Mouse (Mus musculus): Measurements from ENCODE around the gene Plekhb1. TPM values are rescaled to one million over a fixed set of nuclear protein-coding genes. Genes with fewer than 3 reads are reported as not detected.
A peak's percentile ranks its signal among the peaks of the same experiment; 100 is the strongest.

Plekhb1 gene
- polyA plus RNA-seq, 2 experiments = 4.9 TPM

DNA sequence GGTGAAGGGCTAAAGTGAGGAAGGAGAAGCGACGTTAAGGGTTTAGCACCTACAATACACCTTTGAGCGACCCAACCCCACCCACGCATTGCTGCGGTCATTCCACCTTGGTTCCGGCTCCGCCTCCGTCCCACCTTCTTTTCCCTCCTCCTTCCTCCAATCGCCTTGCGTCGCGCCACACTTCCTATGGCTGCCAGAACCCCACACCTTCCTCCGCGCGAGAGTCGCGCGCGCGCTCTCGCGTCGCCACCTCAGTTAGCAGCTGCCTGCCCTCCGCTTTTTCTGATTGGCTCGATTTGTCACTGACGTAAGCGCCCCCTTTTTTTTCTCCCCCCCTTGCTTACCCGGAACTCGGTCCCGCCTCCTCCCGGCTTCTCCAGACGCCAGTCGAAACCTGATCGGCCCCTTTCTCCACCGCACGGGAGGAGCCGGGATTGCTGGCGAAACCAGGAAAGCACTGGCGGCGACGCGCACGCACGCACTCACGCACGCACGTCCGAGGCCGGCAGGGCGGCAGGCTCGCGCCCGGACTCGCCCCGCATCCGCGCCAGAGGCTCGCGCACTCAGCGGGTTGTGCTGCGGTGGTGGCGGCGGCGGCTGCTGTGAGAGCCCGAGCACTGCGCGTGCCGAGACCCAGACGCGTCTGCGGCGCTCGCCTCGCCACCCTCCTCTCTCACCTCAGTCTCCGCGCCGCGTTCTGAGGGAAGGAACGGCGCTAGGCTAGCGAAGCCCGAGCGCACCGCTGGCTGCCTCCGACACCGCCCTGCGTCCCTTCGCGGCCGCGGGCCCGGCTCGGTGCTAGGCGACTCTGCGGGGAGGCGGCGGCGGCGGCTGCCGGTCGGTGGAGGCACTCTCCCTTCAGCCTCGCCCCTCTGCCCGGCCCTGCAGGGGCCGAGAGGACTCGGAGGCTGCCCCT, 54.7 kb downstream of the Plekhb1 start, which contains the start of gene Rab6a:
Gene Rab6a (plus strand): TSS at position 197 of the 916 bp plus-strand sequence.
- ATAC-seq (ENCODE audit: low FRiP score, low read depth) (peak; percentile 96), DNase-seq (ENCODE audit: low spot score) (peak; percentile 99)
- Histone ChIP-seq H3K9ac (ENCODE audit: low read depth, low read length, severe bottlenecking) (peak within 1 kb of the TSS; percentile 96), H3K27me3 (ENCODE audit: control insufficient read depth, insufficient read depth, low read length) (no peaks in the 10 kb centered on the region), H3K4me2 (replicated peaks; ENCODE audit: low read depth, low read length, severe bottlenecking) (peak within 1 kb of the TSS; percentile 72), H3K9me3 (ENCODE audit: control insufficient read depth, low read length) (no peaks in the 10 kb centered on the region), H3K4me3 (replicated peaks; ENCODE audit: low read length) (peak within 1 kb of the TSS; percentile 96), H3K4me1 (ENCODE audit: control insufficient read depth, insufficient read depth, low read length) (peaks cover 9% of the 10 kb centered on the region; the same call in 1 of the 2 replicates), H3K36me3 (ENCODE audit: control insufficient read depth, insufficient read depth, low read length) (no peaks in the 10 kb centered on the region), H3K27ac (replicated peaks; ENCODE audit: low read depth, low read length) (peak within 1 kb of the TSS; percentile 98)
- TF ChIP-seq POLR2A (IDR thresholded peaks at IDR 0.05; ENCODE audit: borderline replicate concordance, extremely low read depth, insufficient read depth, insufficient read length) = peak; percentile 66; the same call in 1 of the 2 replicates
- 5% methylated on average over 53 of the region's 105 CpGs for WGBS

GRCm38 (mm10) chr7:100600211-100600610, 62.0 kb downstream of the Plekhb1 start:
- DNase-seq (ENCODE audit: low spot score) (no peak), ATAC-seq (ENCODE audit: low FRiP score, low read depth) (no peak)
- H3K36me3 ChIP-seq (ENCODE audit: control insufficient read depth, insufficient read depth, low read length) = no peaks in the 10 kb centered on the region
- H3K9me3 ChIP-seq (ENCODE audit: control insufficient read depth, low read length) = no peaks in the 10 kb centered on the region
- no peak overlapping the region for H3K4me2 ChIP-seq (replicated peaks; ENCODE audit: low read depth, low read length, severe bottlenecking)
- H3K27ac ChIP-seq (replicated peaks; ENCODE audit: low read depth, low read length) = no peak overlapping the region
- H3K27me3 ChIP-seq (ENCODE audit: control insufficient read depth, insufficient read depth, low read length) = no peaks in the 10 kb centered on the region
- no peak overlapping the region for H3K9ac ChIP-seq (ENCODE audit: low read depth, low read length, severe bottlenecking)
- TF ChIP-seq POLR2A (IDR thresholded peaks at IDR 0.05; ENCODE audit: borderline replicate concordance, extremely low read depth, insufficient read depth, insufficient read length) = no peak
- H3K4me1 ChIP-seq (ENCODE audit: control insufficient read depth, insufficient read depth, low read length) = no peaks in the 10 kb centered on the region
- H3K4me3 ChIP-seq (replicated peaks; ENCODE audit: low read length) = no peak overlapping the region
- WGBS = 79% methylated on average over 5 of the region's 5 CpGs

- no peaks in the 10 kb centered on the region for H3K9me3 ChIP-seq (ENCODE audit: control insufficient read depth, low read length)
- no peak for TF ChIP-seq POLR2A (IDR thresholded peaks at IDR 0.05; ENCODE audit: borderline replicate concordance, extremely low read depth, insufficient read depth, insufficient read length)
Measured at GRCm38 (mm10) chr7:100593349-100593748, 68.9 kb downstream of the Plekhb1 start.

More at GRCm38 (mm10) chr7:100593349-100593748, 68.9 kb downstream of the Plekhb1 start:
- Histone ChIP-seq H3K27ac (replicated peaks; ENCODE audit: low read depth, low read length) (no peak overlapping the region), H3K4me2 (replicated peaks; ENCODE audit: low read depth, low read length, severe bottlenecking) (no peak overlapping the region), H3K4me1 (ENCODE audit: control insufficient read depth, insufficient read depth, low read length) (no peaks in the 10 kb centered on the region), H3K27me3 (ENCODE audit: control insufficient read depth, insufficient read depth, low read length) (no peaks in the 10 kb centered on the region), H3K9ac (ENCODE audit: low read depth, low read length, severe bottlenecking) (no peak overlapping the region), H3K4me3 (replicated peaks; ENCODE audit: low read length) (no peak overlapping the region), H3K36me3 (ENCODE audit: control insufficient read depth, insufficient read depth, low read length) (no peaks in the 10 kb centered on the region)
- DNase-seq (ENCODE audit: low spot score) (no peak), ATAC-seq (ENCODE audit: low FRiP score, low read depth) (no peak)

Other genes with a start within 250 kb of the Plekhb1 start
- gene Ucp3, start 189.4 kb downstream of the Plekhb1 start, polyA plus RNA-seq (2012; rRNA removed) = 0.10 TPM in 2 replicates
- 0.07 and 0.15 TPM in 2 replicates for gene Ucp3, start 189.4 kb downstream of the Plekhb1 start, polyA plus RNA-seq (2014; fragmentation: Nextera tagmentation; extraction: Ambion mirVana)
- 104 and 159 TPM in 2 replicates for gene Ucp2, start 169.1 kb downstream of the Plekhb1 start, polyA plus RNA-seq (2012; rRNA removed)
- gene Ucp2, start 169.1 kb downstream of the Plekhb1 start, polyA plus RNA-seq (2014; fragmentation: Nextera tagmentation; extraction: Ambion mirVana) = 152 and 160 TPM in 2 replicates
- gene Dnajb13, start 147.5 kb downstream of the Plekhb1 start, polyA plus RNA-seq (2012; rRNA removed) = 0.03 and 0.14 TPM in 2 replicates
- 0.14 TPM in 1 of 2 replicates, not detected in the other for gene Dnajb13, start 147.5 kb downstream of the Plekhb1 start, polyA plus RNA-seq (2014; fragmentation: Nextera tagmentation; extraction: Ambion mirVana)
- gene Coa4, start 125.3 kb downstream of the Plekhb1 start, polyA plus RNA-seq (2012; rRNA removed) = 13.5 and 15.5 TPM in 2 replicates
- 22.2 and 22.3 TPM in 2 replicates for gene Coa4, start 125.3 kb downstream of the Plekhb1 start, polyA plus RNA-seq (2014; fragmentation: Nextera tagmentation; extraction: Ambion mirVana)
- gene Rab6a, start 55.0 kb downstream of the Plekhb1 start, polyA plus RNA-seq (2012; rRNA removed) = 76.7 and 78.7 TPM in 2 replicates
- 113 and 126 TPM in 2 replicates for gene Rab6a, start 55.0 kb downstream of the Plekhb1 start, polyA plus RNA-seq (2014; fragmentation: Nextera tagmentation; extraction: Ambion mirVana)
- 27.3 and 42.0 TPM in 2 replicates for gene Mrpl48, start 54.1 kb downstream of the Plekhb1 start, polyA plus RNA-seq (2012; rRNA removed)
- 79.6 and 87.7 TPM in 2 replicates for gene Mrpl48, start 54.1 kb downstream of the Plekhb1 start, polyA plus RNA-seq (2014; fragmentation: Nextera tagmentation; extraction: Ambion mirVana)
- gene Fam168a, start 44.2 kb upstream of the Plekhb1 start, polyA plus RNA-seq (2012; rRNA removed) = 56.5 and 114 TPM in 2 replicates
- 49.9 and 52.5 TPM in 2 replicates for gene Fam168a, start 44.2 kb upstream of the Plekhb1 start, polyA plus RNA-seq (2014; fragmentation: Nextera tagmentation; extraction: Ambion mirVana)
- 8.5 and 9.8 TPM in 2 replicates for gene Relt, start 201.0 kb upstream of the Plekhb1 start, polyA plus RNA-seq (2012; rRNA removed)
- gene Relt, start 201.0 kb upstream of the Plekhb1 start, polyA plus RNA-seq (2014; fragmentation: Nextera tagmentation; extraction: Ambion mirVana) = 3.0 and 3.2 TPM in 2 replicates